Mouse (Mus musculus) kidney, postnatal 0 days (tissue): ENCODE data around the gene Popdc2. TPM values are rescaled to one million over a fixed set of nuclear protein-coding genes. Genes with fewer than 3 reads are reported as not detected.

ENCODE experiments used
- ATAC-seq: fragments of 200-750 bp; cut with Nextera tagmentation; replicated peaks from 2 replicates; pipeline ENCODE4 v1.8.0; 2017; ENCODE audit warnings: low read depth, moderate number of reproducible peaks, moderate TSS enrichment, moderate library complexity; ENCODE audit not compliant: low FRiP score
- DNase-seq: peaks from one replicate; pipeline ENCODE4 v3.0.0-alpha.2; 2016; ENCODE audit warnings: low spot score
- H3K27ac ChIP-seq: fragments of 300-500 bp; sonication (generic); 2 replicates; pipeline ENCODE4 v1.5.1; 2014; ENCODE audit warnings: mild to moderate bottlenecking
- H3K27me3 ChIP-seq: fragments of 300-500 bp; sonication (generic); 2 replicates; pipeline ENCODE4 v1.6.1; 2014; ENCODE audit warnings: low read length, mixed read lengths; ENCODE audit not compliant: insufficient read depth
- H3K36me3 ChIP-seq: fragments of 300-500 bp; sonication (generic); 2 replicates; pipeline ENCODE4 v1.6.1; 2014; ENCODE audit warnings: low read length, mixed read lengths; ENCODE audit not compliant: insufficient read depth
- H3K4me1 ChIP-seq: fragments of 300-500 bp; sonication (generic); replicated peaks from 2 replicates; pipeline ENCODE4 v1.6.1; 2014; ENCODE audit warnings: antibody characterized with exemption, low read length, mixed read lengths; ENCODE audit not compliant: insufficient read depth
- H3K4me2 ChIP-seq: fragments of 300-500 bp; sonication (generic); 2 replicates; pipeline ENCODE4 v1.6.1; 2014; ENCODE audit warnings: mild to moderate bottlenecking, low read length, moderate library complexity, mixed read lengths
- H3K4me3 ChIP-seq: fragments of 300-500 bp; sonication (generic); replicated peaks from 2 replicates; pipeline ENCODE4 v1.5.1; 2014; ENCODE audit warnings: low read depth, low read length
- H3K9ac ChIP-seq: fragments of 300-500 bp; sonication (generic); 2 replicates; pipeline ENCODE4 v1.6.1; 2014; ENCODE audit warnings: low read depth, low read length
- H3K9me3 ChIP-seq: fragments of 300-500 bp; sonication (generic); replicated peaks from 2 replicates; pipeline ENCODE4 v1.6.1; 2016; ENCODE audit warnings: low read length, inconsistent platforms, mixed read lengths
- CTCF ChIP-seq: IDR thresholded peaks from 2 replicates; pipeline ENCODE4 v1.5.1; 2016; ENCODE audit warnings: antibody characterized with exemption, low read depth, mild to moderate bottlenecking, moderate library complexity
- WGBS: fragments of 180-500 bp; shearing (Covaris S2); extraction: QIAGEN DNeasy Blood & Tissue Kit; methylation state at CpG from one replicate; pipeline ENCODE4 v1.1.7; 2014; 5-methylcytosine and 5-hydroxymethylcytosine counted together
- polyA plus RNA-seq: library from polyadenylated mRNA; unstranded; fragments of >200 nt; fragmentation: Nextera tagmentation; extraction: Ambion mirVana; gene quantifications from 2 replicates; pipeline ENCODE4 v1.2.1, GENCODE M21; 2015

Popdc2 gene
- polyA plus RNA-seq, 1 experiment from 2014 or later: 0.55 TPM

DNA sequence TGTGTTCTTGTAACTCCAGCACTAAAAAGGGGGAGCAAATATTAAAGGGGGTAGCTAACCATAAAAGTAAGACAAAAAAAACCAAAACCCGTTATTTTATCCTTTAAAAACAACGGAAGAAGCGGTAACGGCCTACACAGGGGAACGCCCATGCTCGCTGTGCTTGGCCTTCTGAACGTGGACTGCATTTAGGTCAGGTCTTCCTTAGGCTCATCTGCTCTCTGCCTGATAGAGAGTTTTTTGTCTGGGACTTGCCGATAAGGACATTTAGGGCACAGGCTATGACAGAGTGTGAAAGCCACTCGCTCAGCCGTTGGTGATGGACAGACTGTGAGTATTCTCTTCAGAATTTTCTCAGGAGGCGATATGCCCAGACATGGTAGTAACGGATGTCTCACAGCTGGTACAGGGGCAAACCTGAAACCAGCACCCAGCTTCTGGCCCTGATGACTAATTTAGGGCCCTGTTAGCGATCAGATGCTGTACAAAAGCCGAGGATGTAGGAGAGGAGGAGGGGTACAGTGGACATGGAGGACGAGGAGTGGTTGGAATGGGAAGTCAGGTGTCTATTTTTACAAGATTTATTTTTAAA is 9.8 kb downstream of the Popdc2 start:
- TF ChIP-seq CTCF: no peak
- Histone ChIP-seq H3K36me3 (no peaks in the 10 kb centered on the region), H3K4me3 (no peak overlapping the region), H3K4me2 (no peak overlapping the region), H3K4me1 (no peaks in the 10 kb centered on the region), H3K27ac (no peak overlapping the region), H3K27me3 (no peaks in the 10 kb centered on the region), H3K9ac (no peak overlapping the region), H3K9me3 (no peaks in the 10 kb centered on the region)
- ATAC-seq (no peak), DNase-seq (no peak)
- WGBS: 78% methylated on average over 15 of the region's 15 CpGs

DNA sequence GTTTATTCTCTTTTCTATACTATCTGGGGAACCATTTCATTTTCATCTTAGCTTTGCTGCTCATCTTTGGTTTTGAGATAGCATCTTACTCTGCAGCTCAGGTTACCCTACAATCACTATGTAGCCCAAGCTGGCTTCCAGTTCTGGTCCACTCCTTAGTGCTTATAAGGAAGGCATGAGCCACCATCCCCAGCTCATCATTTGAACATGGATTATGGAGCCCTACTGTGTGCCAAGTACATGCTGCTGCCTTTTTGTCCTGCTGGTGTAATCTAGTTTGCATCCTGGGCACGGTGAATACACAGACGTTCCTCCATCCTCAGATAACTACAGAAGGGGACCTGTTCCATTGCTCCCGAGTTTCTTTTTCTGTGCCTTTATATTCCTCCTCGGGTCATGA is 10.9 kb downstream of the Popdc2 start:
- no peak overlapping the region for H3K9ac ChIP-seq
- TF ChIP-seq CTCF: no peak
- WGBS: 83% methylated on average over 4 of the region's 4 CpGs
- H3K4me3 ChIP-seq: no peak overlapping the region
- ATAC-seq (no peak), DNase-seq (no peak)
- no peaks in the 10 kb centered on the region for H3K27me3 ChIP-seq
- H3K9me3 ChIP-seq: no peaks in the 10 kb centered on the region
- H3K27ac ChIP-seq: no peak overlapping the region
- no peaks in the 10 kb centered on the region for H3K4me1 ChIP-seq
- H3K36me3 ChIP-seq: no peaks in the 10 kb centered on the region
- no peak overlapping the region for H3K4me2 ChIP-seq

DNA sequence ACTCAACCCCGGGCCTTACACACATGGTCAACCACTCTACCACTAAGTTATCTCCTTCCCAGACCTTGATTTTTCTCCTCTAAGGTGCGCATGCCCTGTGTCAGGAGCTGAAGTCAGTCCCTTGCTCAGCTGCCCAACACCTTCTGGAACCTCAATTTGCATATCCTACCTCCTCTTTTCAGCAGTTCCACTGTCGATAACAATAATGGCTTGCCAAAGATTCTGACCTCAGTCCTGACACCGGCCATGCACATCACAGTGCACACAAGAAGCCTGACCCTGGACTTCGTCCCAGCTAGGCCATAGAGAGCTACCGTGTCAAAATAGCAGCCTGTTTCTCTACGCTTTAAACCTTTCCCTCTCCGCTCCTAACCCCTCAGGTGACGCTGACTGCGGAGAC is 11.4 kb downstream of the Popdc2 start:
- WGBS: 78% methylated on average over 10 of the region's 10 CpGs
- ATAC-seq: no peak
- TF ChIP-seq CTCF: no peak
- no peak overlapping the region for H3K4me3 ChIP-seq
- H3K27me3 ChIP-seq: no peaks in the 10 kb centered on the region
- no peak overlapping the region for H3K9ac ChIP-seq
- H3K4me1 ChIP-seq: no peaks in the 10 kb centered on the region
- DNase-seq: no peak
- H3K36me3 ChIP-seq: no peaks in the 10 kb centered on the region
- H3K27ac ChIP-seq: no peak overlapping the region
- H3K4me2 ChIP-seq: no peak overlapping the region
- H3K9me3 ChIP-seq: no peaks in the 10 kb centered on the region

DNA sequence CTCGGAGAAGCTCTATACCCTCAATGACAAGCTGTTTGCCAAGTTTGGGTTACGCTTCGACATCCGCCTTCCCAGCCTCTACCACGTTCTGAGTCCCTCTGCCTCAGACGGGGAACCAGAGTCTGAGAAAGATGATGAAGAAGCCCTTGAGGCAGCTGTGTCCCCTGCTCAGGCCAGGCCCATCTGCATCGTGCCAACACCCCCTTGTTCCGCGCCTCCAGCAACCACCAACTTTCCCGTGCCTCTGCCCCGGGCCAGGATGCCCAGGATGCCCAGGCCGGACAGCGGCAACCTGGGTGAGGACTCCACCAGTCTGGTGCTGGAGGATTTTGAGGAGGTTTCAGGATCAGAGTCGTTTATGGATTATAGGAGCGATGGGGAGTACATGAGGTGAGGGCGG is 11.9 kb downstream of the Popdc2 start:
- H3K9ac ChIP-seq: no peak overlapping the region
- no peaks in the 10 kb centered on the region for H3K36me3 ChIP-seq
- H3K27ac ChIP-seq: no peak overlapping the region
- ATAC-seq (no peak), DNase-seq (no peak)
- no peaks in the 10 kb centered on the region for H3K9me3 ChIP-seq
- H3K4me3 ChIP-seq: no peak overlapping the region
- no peak for TF ChIP-seq CTCF
- no peak overlapping the region for H3K4me2 ChIP-seq
- no peaks in the 10 kb centered on the region for H3K27me3 ChIP-seq
- no peaks in the 10 kb centered on the region for H3K4me1 ChIP-seq
- 88% methylated on average over 16 of the region's 16 CpGs for WGBS

DNA sequence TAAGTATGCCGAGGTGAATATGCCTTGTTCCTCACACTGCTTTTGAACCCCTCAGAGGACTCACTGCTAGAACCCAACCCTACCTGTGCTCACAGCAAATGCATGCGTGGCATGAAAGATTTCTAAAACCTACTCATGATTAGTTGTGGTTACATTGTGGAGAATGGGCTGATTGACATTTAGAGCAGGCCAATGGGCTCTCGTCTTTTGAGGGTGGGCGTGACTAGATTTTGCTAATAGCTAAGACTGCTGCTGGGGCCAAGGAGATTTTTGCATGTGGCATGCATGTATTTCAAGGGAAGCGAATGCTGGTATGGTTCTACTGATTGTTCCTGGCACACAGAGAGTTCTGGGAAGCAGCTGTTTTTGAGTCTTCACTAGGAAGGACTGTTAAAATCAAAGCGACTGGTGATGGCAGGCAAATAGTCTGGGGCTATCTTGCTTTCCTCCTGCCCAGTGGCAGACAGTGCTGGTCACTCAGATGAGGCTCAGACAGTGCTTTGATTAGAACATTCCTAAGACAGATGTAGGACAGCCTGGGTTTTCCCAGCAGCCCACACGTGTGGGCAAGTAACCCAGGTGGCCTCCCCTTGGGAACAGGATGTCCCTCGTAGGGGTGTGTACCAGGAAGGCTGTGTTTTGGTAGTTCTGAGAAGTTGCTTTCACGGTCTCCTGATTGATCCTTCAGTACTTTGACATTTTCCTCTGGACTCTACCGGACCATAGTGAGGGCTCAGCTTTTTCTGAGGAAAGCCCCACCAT is 12.6 kb downstream of the Popdc2 start:
- WGBS: 76% methylated on average over 10 of the region's 10 CpGs
- Histone ChIP-seq H3K4me1 (no peaks in the 10 kb centered on the region), H3K27ac (no peak overlapping the region), H3K9me3 (no peaks in the 10 kb centered on the region), H3K9ac (no peak overlapping the region), H3K36me3 (no peaks in the 10 kb centered on the region), H3K4me3 (no peak overlapping the region), H3K27me3 (no peaks in the 10 kb centered on the region), H3K4me2 (no peak overlapping the region)
- ATAC-seq: no peak
- no peak for DNase-seq
- no peak for TF ChIP-seq CTCF

DNA sequence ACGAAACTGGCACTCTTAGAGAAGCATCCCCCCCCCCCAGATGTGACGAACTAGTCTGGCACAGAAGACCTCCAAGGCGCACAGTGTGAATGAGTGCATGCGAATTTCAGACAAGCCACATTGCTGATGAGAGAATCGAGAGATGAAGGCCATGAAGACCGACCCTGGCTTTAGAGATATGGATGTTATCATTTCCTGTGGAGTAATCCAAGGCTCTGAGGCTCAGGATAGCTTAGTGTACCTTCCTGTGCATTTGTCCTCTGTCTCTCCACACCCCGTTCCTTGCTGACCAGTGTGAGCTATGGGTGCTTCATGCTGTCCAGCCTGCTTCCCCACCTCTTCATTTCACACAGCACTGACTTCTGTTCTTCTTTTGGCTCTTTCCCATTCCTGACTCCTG is 13.2 kb downstream of the Popdc2 start:
- TF ChIP-seq CTCF: no peak
- H3K27me3 ChIP-seq: no peaks in the 10 kb centered on the region
- no peaks in the 10 kb centered on the region for H3K9me3 ChIP-seq
- H3K4me2 ChIP-seq: no peak overlapping the region
- no peak overlapping the region for H3K27ac ChIP-seq
- 83% methylated on average over 7 of the region's 7 CpGs for WGBS
- H3K9ac ChIP-seq: no peak overlapping the region
- H3K36me3 ChIP-seq: no peaks in the 10 kb centered on the region
- ATAC-seq (no peak), DNase-seq (no peak)
- H3K4me3 ChIP-seq: no peak overlapping the region
- no peaks in the 10 kb centered on the region for H3K4me1 ChIP-seq
